Mouse (Mus musculus): ENCODE measurements at regions not wholly inside any gene's neighbourhood (a gene's known extent, or its start where the extent isn't known, plus 50 kb on each side); places are given as distances from the start of the nearest gene placed in this dataset.
A peak's percentile ranks its signal among the peaks of the same experiment; 100 is the strongest.

- in situ Hi-C loops (cut with MboI; ENCODE audit: low pct_ligation_motif_present, low pct_unique_long_range_greater_than_20kb, low sequenced_read_pairs), result loop anchor here (25.0 kb wide), 1 partner anchor 377 kb away; no protein-coding TSS in a partner anchor
- no peak overlapping the region for H3K27ac ChIP-seq (ENCODE audit: insufficient read depth, low read depth)
These were observed 123.5 kb downstream of the Gm826 start for GRCm38 (mm10) chr2:160210507-160210906.

GRCm38 (mm10) chr2:160209589-160210264 lies 124.2 kb downstream of the Gm826 start:
- Histone ChIP-seq H3K9ac (ENCODE audit: insufficient read depth, low read depth) (no peak overlapping the region), H3K9me3 (replicated peaks; ENCODE audit: low read length) (no peaks in the 10 kb centered on the region), H3K27ac (ENCODE audit: insufficient read depth, low read depth) (no peak overlapping the region), H3K4me2 (ENCODE audit: insufficient read depth, low read depth, poor library complexity, severe bottlenecking) (no peak overlapping the region), H3K36me3 (replicated peaks in 1 of 2; ENCODE audit: control insufficient read depth in 1 of 2, insufficient read depth in 1 of 2, low read length in 1 of 2) (no peaks in the 10 kb centered on the region), H3K27me3 (replicated peaks) (no peaks in the 10 kb centered on the region), H3K79me2 (replicated peaks; ENCODE audit: control insufficient read depth, extremely low read depth, insufficient read depth, poor library complexity, severe bottlenecking) (no peaks in the 10 kb centered on the region), H3K4me3 (replicated peaks in 1 of 3; ENCODE audit: low read depth in 2 of 3, low read length in 2 of 3, poor library complexity in 1 of 3) (no peak overlapping the region), H3K4me1 (ENCODE audit: control insufficient read depth in 1 of 2, insufficient read depth in 2 of 2) (peaks cover 11 to 44% of the 10 kb centered on the region in 2 experiments)
- dilution Hi-C loops (cut with MboI; ENCODE audit: extremely low pct_ligation_motif_present, extremely low pct_unique_long_range_greater_than_20kb, low sequenced_read_pairs), result no loop called here
- in situ Hi-C loops (cut with MboI; ENCODE audit: low pct_ligation_motif_present, low pct_unique_long_range_greater_than_20kb, low sequenced_read_pairs), result loop anchor here (25.0 kb wide), 1 partner anchor 378 kb away; no protein-coding TSS in a partner anchor
- TF ChIP-seq GABPA (IDR thresholded peaks at IDR 0.05; ENCODE audit: insufficient replicate concordance, low read depth, low read length) (no peak), RAD21 (IDR thresholded peaks at IDR 0.05; ENCODE audit: low read depth, low read length) (no peak), CHD2 (IDR thresholded peaks at IDR 0.05; ENCODE audit: low read length) (no peak), ZKSCAN1 (IDR thresholded peaks at IDR 0.05; ENCODE audit: borderline replicate concordance, low read depth, low read length) (no peak), CHD1 (IDR thresholded peaks at IDR 0.05; ENCODE audit: low read depth, low read length) (no peak), USF2 (conservative IDR thresholded peaks at IDR 0.05; ENCODE audit: low read depth, low read length) (no peak), MEF2A (IDR thresholded peaks at IDR 0.05; ENCODE audit: borderline replicate concordance, low read depth, low read length) (no peak), ETS1 (conservative IDR thresholded peaks at IDR 0.05; ENCODE audit: low read depth, low read length) (no peak), MXI1 (IDR thresholded peaks at IDR 0.05; ENCODE audit: low read depth, low read length) (no peak), KAT2A (IDR thresholded peaks at IDR 0.05; ENCODE audit: insufficient replicate concordance, low read length) (no peak), TCF12 (IDR thresholded peaks at IDR 0.05; ENCODE audit: low read depth, low read length) (no peak), NRF1 (IDR thresholded peaks at IDR 0.05; ENCODE audit: low read depth, low read length) (no peak), ZC3H11A (IDR thresholded peaks at IDR 0.05; ENCODE audit: low read depth, low read length) (no peak), PAX5 (IDR thresholded peaks at IDR 0.05; ENCODE audit: low read length) (no peak), USF1 (IDR thresholded peaks at IDR 0.05; ENCODE audit: low read depth, low read length) (no peak), ELF1 (IDR thresholded peaks at IDR 0.05; ENCODE audit: low read depth, low read length) (no peak), MAZ (IDR thresholded peaks at IDR 0.05; ENCODE audit: low read depth, low read length) (no peak)
- no peak for DNase-seq (ENCODE audit: extremely low read depth)

More at GRCm38 (mm10) chr2:160210507-160210906, 123.5 kb downstream of the Gm826 start:
- dilution Hi-C loops (cut with MboI; ENCODE audit: extremely low pct_ligation_motif_present, extremely low pct_unique_long_range_greater_than_20kb, low sequenced_read_pairs), result no loop called here
- TF ChIP-seq HCFC1 (IDR thresholded peaks at IDR 0.05; ENCODE audit: low read depth, low read length) (no peak), BHLHE40 (IDR thresholded peaks at IDR 0.05; ENCODE audit: low read depth, low read length) (peak; percentile 82)
- Histone ChIP-seq H3K79me2 (replicated peaks; ENCODE audit: control insufficient read depth, extremely low read depth, insufficient read depth, poor library complexity, severe bottlenecking) (no peaks in the 10 kb centered on the region), H3K4me2 (ENCODE audit: insufficient read depth, low read depth, poor library complexity, severe bottlenecking) (no peak overlapping the region), H3K4me3 (replicated peaks in 1 of 3; ENCODE audit: low read depth in 2 of 3, low read length in 2 of 3, poor library complexity in 1 of 3) (no peak overlapping the region), H3K27me3 (replicated peaks) (no peaks in the 10 kb centered on the region), H3K9me3 (replicated peaks; ENCODE audit: low read length) (no peaks in the 10 kb centered on the region), H3K9ac (ENCODE audit: insufficient read depth, low read depth) (no peak overlapping the region), H3K36me3 (replicated peaks in 1 of 2; ENCODE audit: control insufficient read depth in 1 of 2, insufficient read depth in 1 of 2, low read length in 1 of 2) (no peaks in the 10 kb centered on the region), H3K4me1 (ENCODE audit: control insufficient read depth in 1 of 2, insufficient read depth in 2 of 2) (peaks cover 14 to 47% of the 10 kb centered on the region in 2 experiments)
- DNase-seq (ENCODE audit: extremely low read depth), result no peak
